Comparison of ENCODE assay signal across 19 mouse cellular contexts in the genomic region with DNA sequence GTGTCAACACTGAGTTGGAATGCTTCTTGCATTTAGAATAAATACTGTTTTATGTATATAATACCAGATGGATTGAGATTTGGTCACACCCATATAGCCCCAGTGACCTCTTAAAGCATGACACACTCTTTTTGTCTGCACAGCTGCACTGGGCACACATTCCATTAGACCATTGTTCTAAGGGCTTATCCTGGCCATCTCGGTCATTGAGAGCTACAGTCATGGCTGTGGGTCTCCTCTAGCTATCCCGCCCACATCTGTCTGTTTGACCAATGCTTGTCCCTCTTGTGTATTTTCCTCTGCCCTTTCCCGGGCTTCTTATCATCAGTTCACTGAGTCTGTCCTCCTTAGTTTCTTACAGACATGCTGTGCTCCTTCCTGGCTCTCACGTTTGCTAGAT.
DNase-seq lines count a peak whose midpoint lies in the region; ATAC-seq and TF ChIP-seq lines count a peak whose summit lies in the region.
"Had no signal": no experiment of that assay in that cellular context is flagged by ENCODE, and none has a peak within 500 bp of the region (broad histone marks: within the 10 kb centered on the region; RNA-seq: fewer than 3 reads in every experiment).

No protein-coding gene starts in this region.

- 47% methylated on average over 4 of the region's 4 CpGs for WGBS in lung, postnatal 0 days
- 57% methylated on average over 4 of the region's 4 CpGs for WGBS in lung, adult 2 months
- 55% methylated on average over 4 of the region's 4 CpGs for WGBS in stomach, embryonic 15.5 days
- WGBS in forebrain, postnatal 0 days: 64% methylated on average over 4 of the region's 4 CpGs

- no peaks in the 10 kb centered on the region for H3K9me3 ChIP-seq in lung, postnatal 0 days (ENCODE audit: low read length)
- H3K9me3 ChIP-seq in stomach, embryonic 15.5 days: no peaks in the 10 kb centered on the region
- no peaks in the 10 kb centered on the region for H3K9me3 ChIP-seq in forebrain, postnatal 0 days (ENCODE audit: low read length)
- H3K9me3 ChIP-seq: embryonic facial prominence, embryonic 12.5 days; forebrain, embryonic 12.5 days; hindbrain, embryonic 15.5 days had no signal

- no peak overlapping the region for H3K9ac ChIP-seq in lung, postnatal 0 days (replicated peaks; ENCODE audit: low read depth)
- no peak overlapping the region for H3K9ac ChIP-seq in stomach, embryonic 15.5 days
- no peak overlapping the region for H3K9ac ChIP-seq in forebrain, postnatal 0 days
- H3K9ac ChIP-seq: embryonic facial prominence, embryonic 12.5 days; forebrain, embryonic 12.5 days; heart, embryonic 12.5 days; hindbrain, embryonic 15.5 days had no signal

- no peak for TF ChIP-seq EP300 in lung, postnatal 0 days (IDR thresholded peaks at IDR 0.05)

- TF ChIP-seq CTCF in lung, postnatal 0 days (IDR thresholded peaks at IDR 0.05): no peak
- TF ChIP-seq CTCF in lung, adult 2 months (IDR thresholded peaks at IDR 0.05; ENCODE audit: insufficient read depth, low read length): no peak
- TF ChIP-seq CTCF in cortical plate, adult 2 months (IDR thresholded peaks at IDR 0.05; ENCODE audit: extremely low read depth, insufficient read depth, low read length): no peak
- no peak for TF ChIP-seq CTCF in forebrain, postnatal 0 days (IDR thresholded peaks at IDR 0.05; ENCODE audit: low read depth)

- no peak overlapping the region for H3K4me3 ChIP-seq in lung, postnatal 0 days (ENCODE audit: low read depth, low read length)
- H3K4me3 ChIP-seq in lung, adult 2 months (replicated peaks; ENCODE audit: extremely low read depth, low read depth, low read length): no peak overlapping the region
- no peak overlapping the region for H3K4me3 ChIP-seq in cortical plate, adult 2 months (ENCODE audit: insufficient read depth, low read length)
- H3K4me3 ChIP-seq in stomach, embryonic 15.5 days (replicated peaks): no peak overlapping the region
- H3K4me3 ChIP-seq in forebrain, postnatal 0 days (ENCODE audit: low read depth, low read length): no peak overlapping the region
- H3K4me3 ChIP-seq: embryonic facial prominence, embryonic 12.5 days; forebrain, embryonic 12.5 days; heart, embryonic 12.5 days; hindbrain, embryonic 15.5 days had no signal

- no peak overlapping the region for H3K4me2 ChIP-seq in lung, postnatal 0 days (replicated peaks; ENCODE audit: low read depth, low read length)
- H3K4me2 ChIP-seq in stomach, embryonic 15.5 days: no peak overlapping the region
- H3K4me2 ChIP-seq in forebrain, postnatal 0 days (ENCODE audit: low read depth): no peak overlapping the region
- H3K4me2 ChIP-seq: embryonic facial prominence, embryonic 12.5 days; forebrain, embryonic 12.5 days; heart, embryonic 12.5 days; hindbrain, embryonic 15.5 days had no signal

- no peak for TF ChIP-seq POLR2A in lung, adult 2 months (IDR thresholded peaks at IDR 0.05; ENCODE audit: borderline replicate concordance, extremely low read depth, low read depth, low read length)
- TF ChIP-seq POLR2A in cortical plate, adult 2 months (IDR thresholded peaks at IDR 0.05; ENCODE audit: extremely low read depth, insufficient read depth, low read length): no peak

- no peaks in the 10 kb centered on the region for H3K27me3 ChIP-seq in lung, postnatal 0 days (replicated peaks; ENCODE audit: insufficient read depth, low read length)
- no peaks in the 10 kb centered on the region for H3K27me3 ChIP-seq in stomach, embryonic 15.5 days (replicated peaks)
- H3K27me3 ChIP-seq in forebrain, postnatal 0 days (ENCODE audit: insufficient read depth, low read length): no peaks in the 10 kb centered on the region
- H3K27me3 ChIP-seq: embryonic facial prominence, embryonic 12.5 days; forebrain, embryonic 12.5 days; heart, embryonic 12.5 days; hindbrain, embryonic 15.5 days had no signal

- ATAC-seq in lung, postnatal 0 days: peak; percentile 56
- ATAC-seq in stomach, embryonic 15.5 days (ENCODE audit: insufficient read depth, low FRiP score, low read depth): peak; percentile 68; the same call in 1 of the 2 replicates
- no peak for ATAC-seq in forebrain, postnatal 0 days
- ATAC-seq: forebrain, embryonic 16.5 days had no signal

- H3K36me3 ChIP-seq in lung, postnatal 0 days (ENCODE audit: insufficient read depth, low read length): no peaks in the 10 kb centered on the region
- no peaks in the 10 kb centered on the region for H3K36me3 ChIP-seq in stomach, embryonic 15.5 days
- H3K36me3 ChIP-seq in forebrain, postnatal 0 days (ENCODE audit: insufficient read depth): no peaks in the 10 kb centered on the region
- H3K36me3 ChIP-seq: embryonic facial prominence, embryonic 12.5 days; forebrain, embryonic 12.5 days; heart, embryonic 12.5 days; hindbrain, embryonic 15.5 days had no signal

- DNase-seq in lung, postnatal 0 days (ENCODE audit: low spot score): no peak
- DNase-seq in lung, adult 2 months: no peak
- no peak for DNase-seq in forebrain, postnatal 0 days
- DNase-seq in embryo, embryonic 10.5 days (ENCODE audit: low spot score): no peak
- DNase-seq in kidney, postnatal 10 days: no peak
- DNase-seq: adrenal gland, postnatal 10 days; B cell, adult 2 months; cerebellum, adult 11-12 months; cerebellum, adult 9-10 months; cerebellum, postnatal 25 days; gastrocnemius, postnatal 14 days; heart, postnatal 36 days had no signal

- no peak overlapping the region for H3K27ac ChIP-seq in lung, postnatal 0 days (ENCODE audit: low read length)
- H3K27ac ChIP-seq in cortical plate, adult 2 months (ENCODE audit: insufficient read depth, low read length): peak overlapping the region; percentile 33; the same call in 1 of the 2 replicates
- H3K27ac ChIP-seq in stomach, embryonic 15.5 days: no peak overlapping the region
- H3K27ac ChIP-seq in forebrain, postnatal 0 days (ENCODE audit: low read depth, low read length): no peak overlapping the region
- H3K27ac ChIP-seq: embryonic facial prominence, embryonic 12.5 days; forebrain, embryonic 12.5 days; hindbrain, embryonic 15.5 days had no signal

- no peaks in the 10 kb centered on the region for H3K4me1 ChIP-seq in lung, postnatal 0 days (ENCODE audit: insufficient read depth, low read depth, low read length)
- no peaks in the 10 kb centered on the region; the same call in 1 of the 2 replicates for H3K4me1 ChIP-seq in lung, adult 2 months (ENCODE audit: control insufficient read depth, insufficient read depth, low read length)
- H3K4me1 ChIP-seq in cortical plate, adult 2 months (ENCODE audit: control insufficient read depth, insufficient read depth, low read length): peaks cover 8% of the 10 kb centered on the region
- peaks cover 5% of the 10 kb centered on the region; the same call in 1 of the 2 replicates for H3K4me1 ChIP-seq in stomach, embryonic 15.5 days
- H3K4me1 ChIP-seq in forebrain, postnatal 0 days (ENCODE audit: insufficient read depth): no peaks in the 10 kb centered on the region
- H3K4me1 ChIP-seq: embryonic facial prominence, embryonic 12.5 days; forebrain, embryonic 12.5 days had no signal
